Mouse (Mus musculus) MEL (cell line): ENCODE data around the gene Gm10477.

Experiments used
- BHLHE40 ChIP-seq: IDR thresholded peaks from 2 replicates; pipeline ENCODE4 v1.6.1; 2012; ENCODE audit warnings: low read depth, mild to moderate bottlenecking, inconsistent platforms, low read length, improper control_type of control experiment, borderline replicate concordance
- CTCF ChIP-seq, 3 experiments: IDR thresholded peaks in 2 of 3; conservative IDR thresholded peaks in 1 of 3; 2 replicates each; pipeline ENCODE4 v1.5.1; 2011 to 2012; ENCODE audit warnings: low read length in 3 of 3, low read depth in 2 of 3, mild to moderate bottlenecking in 2 of 3, improper control_type of control experiment in 1 of 3, inconsistent platforms in 1 of 3, mixed read lengths in 1 of 3, moderate library complexity in 1 of 3; ENCODE audit not compliant: control insufficient read depth in 1 of 3, insufficient read depth in 1 of 3, poor library complexity in 1 of 3, severe bottlenecking in 1 of 3
- ELF1 ChIP-seq: IDR thresholded peaks from 2 replicates; pipeline ENCODE4 v1.6.1; 2014; ENCODE audit warnings: low read depth, mild to moderate bottlenecking, inconsistent platforms, low read length, improper control_type of control experiment, moderate library complexity
- EP300 ChIP-seq, 2 experiments: IDR thresholded peaks; 2 replicates each; pipeline ENCODE4 v1.6.1; 2011; ENCODE audit warnings: improper control_type of control experiment in 2 of 2, low read length in 2 of 2, low read depth in 1 of 2, mild to moderate bottlenecking in 1 of 2
- ETS1 ChIP-seq: IDR thresholded peaks from 2 replicates; pipeline ENCODE4 v1.6.1; 2012; ENCODE audit warnings: low read depth, mild to moderate bottlenecking, inconsistent platforms, low read length, improper control_type of control experiment, moderate library complexity
- HCFC1 ChIP-seq: IDR thresholded peaks from 2 replicates; pipeline ENCODE4 v1.6.1; 2012; ENCODE audit warnings: low read depth, mild to moderate bottlenecking, inconsistent platforms, low read length, improper control_type of control experiment, moderate library complexity
- MAFK ChIP-seq: IDR thresholded peaks from 2 replicates; pipeline ENCODE4 v1.6.1; 2011; ENCODE audit warnings: low read depth, mild to moderate bottlenecking, low read length, improper control_type of control experiment, borderline replicate concordance
- MEF2A ChIP-seq: IDR thresholded peaks from 2 replicates; pipeline ENCODE4 v1.6.1; 2014; ENCODE audit warnings: low read depth, mild to moderate bottlenecking, inconsistent platforms, low read length, improper control_type of control experiment; ENCODE audit not compliant: poor library complexity, insufficient replicate concordance, severe bottlenecking; ENCODE audit errors: extremely low read depth
- MYC ChIP-seq: IDR thresholded peaks from 2 replicates; pipeline ENCODE4 v1.6.1; 2011; ENCODE audit warnings: low read depth, mild to moderate bottlenecking, low read length, improper control_type of control experiment, moderate library complexity
- NRF1 ChIP-seq: IDR thresholded peaks from 2 replicates; pipeline ENCODE4 v1.6.1; 2014; ENCODE audit warnings: low read depth, mild to moderate bottlenecking, inconsistent platforms, low read length, improper control_type of control experiment, moderate library complexity; ENCODE audit not compliant: poor library complexity, insufficient read depth, severe bottlenecking
- POLR2A ChIP-seq, 2 experiments: IDR thresholded peaks; 2 replicates each; pipeline ENCODE4 v1.6.1; 2011 to 2012; ENCODE audit warnings: low read length in 2 of 2, mild to moderate bottlenecking in 2 of 2, control low read depth in 1 of 2, improper control_type of control experiment in 1 of 2, low read depth in 1 of 2, moderate library complexity in 1 of 2; ENCODE audit not compliant: control insufficient read depth in 1 of 2, insufficient read depth in 1 of 2, poor library complexity in 1 of 2
- RAD21 ChIP-seq: IDR thresholded peaks from 2 replicates; pipeline ENCODE4 v1.6.1; 2011; ENCODE audit warnings: mild to moderate bottlenecking, low read depth, low read length, improper control_type of control experiment
- RCOR1 ChIP-seq: IDR thresholded peaks from 2 replicates; pipeline ENCODE4 v1.6.1; 2012; ENCODE audit warnings: low read depth, mild to moderate bottlenecking, inconsistent platforms, low read length, improper control_type of control experiment
- TCF12 ChIP-seq: IDR thresholded peaks from 2 replicates; pipeline ENCODE4 v1.6.1; 2014; ENCODE audit warnings: low read depth, mild to moderate bottlenecking, inconsistent platforms, low read length, improper control_type of control experiment, moderate library complexity

- TF ChIP-seq TCF12 (no peak), ETS1 (no peak), MEF2A (no peak), CTCF (IDR thresholded peaks at IDR 0.05 in 2 of 3, conservative IDR thresholded peaks at IDR 0.05 in 1 of 3; ENCODE audit: control insufficient read depth in 1 of 3, insufficient read depth in 1 of 3, low read depth in 2 of 3, low read length in 3 of 3, poor library complexity in 1 of 3, severe bottlenecking in 1 of 3) (no peak), EP300 (IDR thresholded peaks at IDR 0.05; ENCODE audit: low read depth in 1 of 2, low read length in 2 of 2) (no peak), BHLHE40 (no peak), RAD21 (no peak), RCOR1 (no peak), MAFK (no peak), MYC (no peak), NRF1 (no peak), HCFC1 (no peak), ELF1 (no peak), POLR2A (IDR thresholded peaks at IDR 0.05; ENCODE audit: control insufficient read depth in 1 of 2, insufficient read depth in 1 of 2, low read depth in 1 of 2, low read length in 2 of 2, poor library complexity in 1 of 2) (no peak)
These were observed 27.3 kb upstream of the Gm10477 start for GRCm38 (mm10) chrX:56497241-56497640.
